25 mouse cellular contexts compared by ENCODE assay signal in the genomic region with DNA sequence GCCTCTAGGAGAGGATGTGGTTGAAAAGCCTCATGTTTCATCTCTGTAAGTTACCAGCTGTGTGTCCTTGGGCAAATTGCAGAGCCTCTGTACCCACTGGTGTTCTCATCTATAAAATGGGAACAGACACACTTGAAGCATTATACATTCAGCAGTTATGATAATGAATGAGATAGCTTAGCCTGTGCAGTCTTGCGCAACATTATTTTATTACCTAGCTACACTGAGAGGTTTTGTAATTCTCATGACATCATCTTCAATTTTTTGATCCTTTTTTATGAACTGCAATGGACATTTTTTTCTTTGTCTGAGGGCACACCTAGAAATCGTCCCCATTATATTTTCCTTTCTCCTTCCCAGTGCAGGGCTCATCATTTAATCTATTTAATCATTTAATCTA.
"Had no signal": no experiment of that assay in that cellular context is flagged by ENCODE, and none has a peak within 500 bp of the region (broad histone marks: within the 10 kb centered on the region; RNA-seq: fewer than 3 reads in every experiment).

No protein-coding gene starts in this region.

- ATAC-seq: hindbrain, postnatal 0 days; intestine, embryonic 16.5 days; liver, embryonic 12.5 days had no signal

- H3K4me2 ChIP-seq: heart, embryonic 13.5 days; heart, embryonic 15.5 days; hindbrain, embryonic 13.5 days; hindbrain, embryonic 15.5 days; kidney, embryonic 15.5 days; limb, embryonic 13.5 days; limb, embryonic 15.5 days; liver, embryonic 12.5 days had no signal

- H3K27ac ChIP-seq: gastrocnemius, adult 2 months; heart, embryonic 10.5 days; heart, embryonic 13.5 days; heart, embryonic 15.5 days; hindbrain, embryonic 13.5 days; hindbrain, embryonic 15.5 days; hindbrain, postnatal 0 days; kidney, embryonic 15.5 days; kidney, postnatal 0 days; limb, embryonic 13.5 days; limb, embryonic 15.5 days; liver, embryonic 12.5 days; liver, embryonic 14.5 days had no signal

- H3K4me3 ChIP-seq: gastrocnemius, adult 2 months; heart, embryonic 10.5 days; heart, embryonic 13.5 days; heart, embryonic 15.5 days; hindbrain, embryonic 13.5 days; hindbrain, embryonic 15.5 days; kidney, embryonic 15.5 days; limb, embryonic 13.5 days; limb, embryonic 15.5 days; liver, embryonic 12.5 days had no signal

- H3K4me1 ChIP-seq: heart, embryonic 10.5 days; heart, embryonic 13.5 days; heart, embryonic 15.5 days; hindbrain, embryonic 13.5 days; hindbrain, embryonic 15.5 days; kidney, embryonic 15.5 days; limb, embryonic 13.5 days; limb, embryonic 15.5 days; liver, embryonic 12.5 days had no signal

- H3K36me3 ChIP-seq: heart, embryonic 10.5 days; heart, embryonic 13.5 days; heart, embryonic 15.5 days; hindbrain, embryonic 13.5 days; hindbrain, embryonic 15.5 days; kidney, embryonic 15.5 days; limb, embryonic 13.5 days; limb, embryonic 15.5 days; liver, embryonic 12.5 days had no signal

- DNase-seq: gastrocnemius, adult 2 months; gastrocnemius, postnatal 10 days; gastrocnemius, postnatal 25 days; heart, adult 18-20 months; heart, postnatal 14 days; heart, postnatal 36 days; kidney, adult 11 months; kidney, adult 2 months; kidney, adult 9 months; kidney, postnatal 14 days; kidney, postnatal 36 days; left cerebral cortex, postnatal 4 days had no signal

- H3K9ac ChIP-seq: heart, embryonic 13.5 days; heart, embryonic 15.5 days; hindbrain, embryonic 13.5 days; hindbrain, embryonic 15.5 days; kidney, embryonic 15.5 days; limb, embryonic 13.5 days; limb, embryonic 15.5 days; liver, embryonic 12.5 days; liver, embryonic 14.5 days had no signal

- H3K9me3 ChIP-seq: heart, embryonic 10.5 days; heart, embryonic 13.5 days; heart, embryonic 15.5 days; hindbrain, embryonic 13.5 days; hindbrain, embryonic 15.5 days; kidney, embryonic 15.5 days; limb, embryonic 13.5 days; limb, embryonic 15.5 days; liver, embryonic 12.5 days had no signal

- H3K27me3 ChIP-seq: heart, embryonic 15.5 days; hindbrain, embryonic 13.5 days; hindbrain, embryonic 15.5 days; kidney, embryonic 15.5 days; limb, embryonic 13.5 days; limb, embryonic 15.5 days; liver, embryonic 12.5 days had no signal
